Mouse (Mus musculus) T-helper 17 cell (primary cell): ENCODE results near the gene Col23a1.

ENCODE experiments used
- in situ Hi-C, 2 experiments: fragments of 300-600 bp; cut with MboI, MseI; formaldehyde crosslinking; loops; 1 replicate in 1 of 2; 2 replicates in 1 of 2; pipeline ENCODE4 v1.15.1; 2025; ENCODE audit warnings: high pct_unique_total_duplicates in 2 of 2

The Col23a1 gene

GRCm38 (mm10) chr11:51429428-51430179 is 139.9 kb downstream of the Col23a1 start:
- in situ Hi-C loops, result loop anchor here in 1 of 2 experiments (5.0 kb wide), 1 partner anchor 98 kb away; no protein-coding TSS in a partner anchor

- in situ Hi-C loops, result loop anchor here in 1 of 2 experiments (5.0 kb wide), 1 partner anchor 97 kb away; no protein-coding TSS in a partner anchor
Measured at GRCm38 (mm10) chr11:51430180-51430578, 140.5 kb downstream of the Col23a1 start.

GRCm38 (mm10) chr11:51431287-51431686 is 141.6 kb downstream of the Col23a1 start:
- in situ Hi-C loops, result loop anchor here in 1 of 2 experiments (5.0 kb wide), 1 partner anchor 96 kb away; no protein-coding TSS in a partner anchor

- in situ Hi-C loops, result loop anchor here in 1 of 2 experiments (5.0 kb wide), 1 partner anchor 95 kb away; no protein-coding TSS in a partner anchor
Measured at GRCm38 (mm10) chr11:51431968-51432367, 142.2 kb downstream of the Col23a1 start.

- in situ Hi-C loops, result no loop called here
Measured at GRCm38 (mm10) chr11:51442006-51442405, 152.3 kb downstream of the Col23a1 start.

- in situ Hi-C loops, result no loop called here
Measured at GRCm38 (mm10) chr11:51442599-51442998, 152.9 kb downstream of the Col23a1 start.

- in situ Hi-C loops, result no loop called here
Measured at GRCm38 (mm10) chr11:51443818-51444217, 154.1 kb downstream of the Col23a1 start.

GRCm38 (mm10) chr11:51444649-51445048 is 154.9 kb downstream of the Col23a1 start:
- in situ Hi-C loops, result no loop called here

- in situ Hi-C loops, result no loop called here
Measured at GRCm38 (mm10) chr11:51446711-51447425, 157.1 kb downstream of the Col23a1 start.

- in situ Hi-C loops, result no loop called here
Measured at GRCm38 (mm10) chr11:51448256-51448655, 158.5 kb downstream of the Col23a1 start.

- in situ Hi-C loops, result no loop called here
Measured at GRCm38 (mm10) chr11:51448680-51449079, 159.0 kb downstream of the Col23a1 start.

- in situ Hi-C loops, result no loop called here
Measured at GRCm38 (mm10) chr11:51449881-51450280, 160.2 kb downstream of the Col23a1 start.

GRCm38 (mm10) chr11:51451281-51451680 is 161.6 kb downstream of the Col23a1 start:
- in situ Hi-C loops, result no loop called here

- in situ Hi-C loops, result no loop called here
Measured at GRCm38 (mm10) chr11:51451925-51452324, 162.2 kb downstream of the Col23a1 start.

GRCm38 (mm10) chr11:51453742-51454141 is 164.0 kb downstream of the Col23a1 start:
- in situ Hi-C loops, result no loop called here

GRCm38 (mm10) chr11:51455501-51455900 is 165.8 kb downstream of the Col23a1 start:
- in situ Hi-C loops, result no loop called here

GRCm38 (mm10) chr11:51457624-51458023 is 167.9 kb downstream of the Col23a1 start:
- in situ Hi-C loops, result no loop called here

- in situ Hi-C loops, result no loop called here
Measured at GRCm38 (mm10) chr11:51458649-51459048, 168.9 kb downstream of the Col23a1 start.

- in situ Hi-C loops, result loop anchor here in 1 of 2 experiments (10.0 kb wide), 1 partner anchor 1405 kb away; no protein-coding TSS in a partner anchor
Measured at GRCm38 (mm10) chr11:51459569-51460043, 169.9 kb downstream of the Col23a1 start.

GRCm38 (mm10) chr11:51468737-51469136 is 179.0 kb downstream of the Col23a1 start:
- in situ Hi-C loops, result loop anchor here in 1 of 2 experiments (10.0 kb wide), 1 partner anchor 1396 kb away; no protein-coding TSS in a partner anchor

- in situ Hi-C loops, result loop anchor here in 1 of 2 experiments (10.0 kb wide), 1 partner anchor 1395 kb away; no protein-coding TSS in a partner anchor
Measured at GRCm38 (mm10) chr11:51469341-51469831, 179.7 kb downstream of the Col23a1 start.
